ENCODE assay signal across 9 mouse cellular contexts in the genomic region with DNA sequence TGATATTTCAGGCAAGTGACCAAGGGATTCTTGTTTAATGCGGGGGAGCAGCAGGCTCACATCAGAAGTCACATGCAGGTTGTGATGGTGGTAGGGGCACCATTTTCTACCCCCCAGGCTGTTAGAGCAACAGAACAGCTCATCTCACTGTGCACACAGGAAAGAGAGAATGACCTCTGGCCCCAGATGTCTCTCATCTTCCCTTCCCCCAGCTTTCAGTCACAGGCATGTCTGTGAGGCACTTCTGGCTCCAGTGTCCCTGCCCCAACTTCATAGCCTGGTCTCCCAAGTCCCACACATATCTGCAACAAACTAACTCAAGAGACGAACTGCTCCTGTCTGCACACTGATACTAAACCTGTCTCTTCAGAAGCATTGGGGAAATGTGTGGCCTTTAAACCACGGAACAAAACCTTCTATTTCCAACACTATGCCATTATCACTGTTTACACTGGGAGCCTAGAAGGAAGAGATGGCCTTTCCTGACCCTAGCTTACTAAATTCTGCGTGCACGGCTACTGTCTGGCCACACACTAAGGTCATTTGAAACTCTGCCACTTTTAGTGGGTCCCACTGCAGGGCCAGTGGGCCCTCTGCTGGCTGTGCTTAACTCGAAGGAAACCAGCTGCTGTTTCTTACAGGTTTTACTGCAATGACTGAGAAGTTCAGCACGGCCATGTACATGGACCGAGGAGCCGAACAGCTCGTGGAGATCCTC. TPM values are rescaled to one million over a fixed set of nuclear protein-coding genes. Genes with fewer than 3 reads are reported as not detected.
DNase-seq lines count a peak whose midpoint lies in the region; ATAC-seq and TF ChIP-seq lines count a peak whose summit lies in the region.
"Had no signal": no experiment of that assay in that cellular context is flagged by ENCODE, and none has a peak within 500 bp of the region (broad histone marks: within the 10 kb centered on the region; RNA-seq: fewer than 3 reads in every experiment).

No protein-coding gene starts in this region.

- ATAC-seq in kidney, embryonic 15.5 days (replicated peaks; ENCODE audit: low FRiP score), result peak; percentile 85

- H3K9me3 ChIP-seq in kidney, embryonic 15.5 days (replicated peaks), result no peaks in the 10 kb centered on the region
- H3K9me3 ChIP-seq: limb, embryonic 13.5 days had no signal

- no peak overlapping the region for H3K9ac ChIP-seq in kidney, embryonic 15.5 days
- H3K9ac ChIP-seq: limb, embryonic 13.5 days had no signal

- no peaks in the 10 kb centered on the region for H3K27me3 ChIP-seq in kidney, embryonic 15.5 days
- H3K27me3 ChIP-seq: limb, embryonic 13.5 days had no signal

- intact Hi-C loops in gastrocnemius, postnatal 36 days (cut with DNase I), result loop anchor here (5.0 to 10.0 kb wide), 2 partner anchors 36 to 119 kb away; no protein-coding TSS in a partner anchor

- H3K27ac ChIP-seq in layer of hippocampus, adult 2 months, result no peak overlapping the region
- H3K27ac ChIP-seq in kidney, embryonic 15.5 days, result peak overlapping the region; percentile 62; the same call in 1 of the 2 replicates
- H3K27ac ChIP-seq: limb, embryonic 13.5 days had no signal

- no peak overlapping the region for H3K4me2 ChIP-seq in kidney, embryonic 15.5 days
- H3K4me2 ChIP-seq: limb, embryonic 13.5 days had no signal

- H3K36me3 ChIP-seq in kidney, embryonic 15.5 days, result no peaks in the 10 kb centered on the region
- H3K36me3 ChIP-seq: limb, embryonic 13.5 days had no signal

- H3K4me3 ChIP-seq in layer of hippocampus, adult 2 months, result no peak overlapping the region
- H3K4me3 ChIP-seq in kidney, embryonic 15.5 days (replicated peaks), result no peak overlapping the region
- H3K4me3 ChIP-seq: limb, embryonic 13.5 days had no signal

- H3K4me1 ChIP-seq in kidney, embryonic 15.5 days, result peaks cover 11% of the 10 kb centered on the region

- WGBS in kidney, embryonic 15.5 days, result 15% methylated on average over 10 of the region's 10 CpGs

- peak in 1 of 2 experiments; percentile 11 for DNase-seq in layer of hippocampus, adult 2 months (ENCODE audit: low spot score in 2 of 2)
- DNase-seq in layer of hippocampus, postnatal 25 days (ENCODE audit: extremely low spot score in 1 of 2, low spot score in 1 of 2), result no peak
- peak; percentile 71 for DNase-seq in adrenal gland, postnatal 14 days
- DNase-seq in gastrocnemius, postnatal 36 days, result peak; percentile 22 to 24
- peak; percentile 58 for DNase-seq in lung, postnatal 25 days (ENCODE audit: low spot score)
- DNase-seq in thymus, postnatal 4 days, result peak; percentile 16
- DNase-seq in left cerebral cortex, adult 9 months (ENCODE audit: low spot score in 2 of 2), result no peak

- peak; percentile 71 for TF ChIP-seq CTCF in layer of hippocampus, adult 2 months (conservative IDR thresholded peaks at IDR 0.05)

RNA-seq across cellular contexts. Expression of a gene that starts 18.5 kb away (rescaled TPM):
- under 1 TPM; 0.33 to 0.39 TPM for total RNA-seq in layer of hippocampus, adult 2 months (2021)
- under 1 TPM in 1 of 2 experiments, not detected in 1; 0.15 TPM for total RNA-seq in layer of hippocampus, postnatal 25 days (2021)
- 0.11 TPM in 2 replicates for total RNA-seq in adrenal gland, postnatal 14 days (2021)
- not detected for total RNA-seq in gastrocnemius, postnatal 36 days (2021)
- 0.23 and 0.31 TPM in 2 replicates for polyA plus RNA-seq in kidney, embryonic 15.5 days (2015; fragmentation: Nextera tagmentation; extraction: Ambion mirVana)
- polyA plus RNA-seq: limb, embryonic 13.5 days had no signal

RNA-seq across cellular contexts. Expression of a gene that starts 43.0 kb away (rescaled TPM):
- total RNA-seq in layer of hippocampus, adult 2 months (2021), result 100 to 1,000 TPM; 122 to 126 TPM
- 100 to 1,000 TPM; 127 to 136 TPM for total RNA-seq in layer of hippocampus, postnatal 25 days (2021)
- total RNA-seq in adrenal gland, postnatal 14 days (2021), result 311 and 341 TPM in 2 replicates
- 100 to 1,000 TPM; 319 to 325 TPM for total RNA-seq in gastrocnemius, postnatal 36 days (2021)
- 258 and 309 TPM in 2 replicates for polyA plus RNA-seq in kidney, embryonic 15.5 days (2015; fragmentation: Nextera tagmentation; extraction: Ambion mirVana)

RNA-seq across cellular contexts. Expression of a gene that starts 43.2 kb away (rescaled TPM):
- total RNA-seq in layer of hippocampus, adult 2 months (2021), result 10 to 100 TPM; 91.8 to 98.5 TPM
- total RNA-seq in layer of hippocampus, postnatal 25 days (2021), result 10 to 100 TPM; 81.4 to 84.6 TPM
- total RNA-seq in adrenal gland, postnatal 14 days (2021), result 44.5 and 46.5 TPM in 2 replicates
- 100 to 1,000 TPM; 254 to 275 TPM for total RNA-seq in gastrocnemius, postnatal 36 days (2021)
- 15.6 and 18.1 TPM in 2 replicates for polyA plus RNA-seq in kidney, embryonic 15.5 days (2015; fragmentation: Nextera tagmentation; extraction: Ambion mirVana)

Comparison
In these comparisons a context has a peak if more than half of its experiments do, and no peak if none do; other contexts are left out.
1. DNase-seq: peak in adrenal gland, postnatal 14 days (single experiment), gastrocnemius, postnatal 36 days (2 of 2), lung, postnatal 25 days (single experiment) and thymus, postnatal 4 days (single experiment); none in layer of hippocampus, postnatal 25 days (0 of 2) and left cerebral cortex, adult 9 months (0 of 2).